Mouse (Mus musculus): ENCODE measurements around the gene Prrt4. TPM values are rescaled to one million over a fixed set of nuclear protein-coding genes. Genes with fewer than 3 reads are reported as not detected.
A peak's percentile ranks its signal among the peaks of the same experiment; 100 is the strongest.

Prrt4 gene
- polyA plus RNA-seq, 1 experiment from 2014 or later, result 11.6 TPM

GRCm38 (mm10) chr6:29211146-29211545, 31.8 kb upstream of the Prrt4 start:
- peak overlapping the region; percentile 89 for H3K4me2 ChIP-seq (ENCODE audit: low read length)
- no peaks in the 10 kb centered on the region for H3K9me3 ChIP-seq (replicated peaks; ENCODE audit: control insufficient read depth, low read length, poor library complexity, severe bottlenecking)
- H3K4me1 ChIP-seq (ENCODE audit: control insufficient read depth, insufficient read depth, low read length), result peaks cover 42% of the 10 kb centered on the region
- peak; percentile 6; the same call in 1 of the 2 replicates for ATAC-seq
- peak overlapping the region; percentile 83 for H3K9ac ChIP-seq (ENCODE audit: low read depth, low read length)
- peak overlapping the region; percentile 75 for H3K4me3 ChIP-seq (ENCODE audit: low read depth, low read length)
- H3K36me3 ChIP-seq (ENCODE audit: control insufficient read depth, insufficient read depth, low read length), result peaks cover 7% of the 10 kb centered on the region; the same call in 1 of the 2 replicates
- WGBS, result 31% methylated on average over 7 of the region's 7 CpGs
- peak overlapping the region; percentile 91 for H3K27ac ChIP-seq (ENCODE audit: low read length)
- no peaks in the 10 kb centered on the region for H3K27me3 ChIP-seq (ENCODE audit: control insufficient read depth, insufficient read depth, low read depth, low read length)

GRCm38 (mm10) chr6:29210231-29210936, 31.0 kb upstream of the Prrt4 start:
- Histone ChIP-seq H3K9ac (ENCODE audit: low read depth, low read length) (no peak overlapping the region), H3K27me3 (ENCODE audit: control insufficient read depth, insufficient read depth, low read depth, low read length) (no peaks in the 10 kb centered on the region), H3K9me3 (replicated peaks; ENCODE audit: control insufficient read depth, low read length, poor library complexity, severe bottlenecking) (no peaks in the 10 kb centered on the region), H3K4me2 (ENCODE audit: low read length) (peak overlapping the region; percentile 89), H3K27ac (ENCODE audit: low read length) (no peak overlapping the region), H3K36me3 (ENCODE audit: control insufficient read depth, insufficient read depth, low read length) (peaks cover 7% of the 10 kb centered on the region; the same call in 1 of the 2 replicates), H3K4me1 (ENCODE audit: control insufficient read depth, insufficient read depth, low read length) (peaks cover 38% of the 10 kb centered on the region), H3K4me3 (ENCODE audit: low read depth, low read length) (no peak overlapping the region)
- no peak for ATAC-seq
- 86% methylated on average over 9 of the region's 9 CpGs for WGBS

- no peaks in the 10 kb centered on the region for H3K9me3 ChIP-seq (replicated peaks; ENCODE audit: control insufficient read depth, low read length, poor library complexity, severe bottlenecking)
- H3K4me3 ChIP-seq (ENCODE audit: low read depth, low read length), result no peak overlapping the region
- no peaks in the 10 kb centered on the region for H3K27me3 ChIP-seq (ENCODE audit: control insufficient read depth, insufficient read depth, low read depth, low read length)
- H3K27ac ChIP-seq (ENCODE audit: low read length), result no peak overlapping the region
- H3K4me1 ChIP-seq (ENCODE audit: control insufficient read depth, insufficient read depth, low read length), result peaks cover 30% of the 10 kb centered on the region
- 94% methylated on average over 5 of the region's 5 CpGs for WGBS
- H3K4me2 ChIP-seq (ENCODE audit: low read length), result no peak overlapping the region
- no peak overlapping the region for H3K9ac ChIP-seq (ENCODE audit: low read depth, low read length)
- ATAC-seq, result no peak
- H3K36me3 ChIP-seq (ENCODE audit: control insufficient read depth, insufficient read depth, low read length), result peaks cover 20% of the 10 kb centered on the region
Measured at GRCm38 (mm10) chr6:29208178-29208577, 28.8 kb upstream of the Prrt4 start.

- Histone ChIP-seq H3K9ac (ENCODE audit: low read depth, low read length) (no peak overlapping the region), H3K27ac (ENCODE audit: low read length) (no peak overlapping the region), H3K36me3 (ENCODE audit: control insufficient read depth, insufficient read depth, low read length) (peaks cover 30% of the 10 kb centered on the region), H3K27me3 (ENCODE audit: control insufficient read depth, insufficient read depth, low read depth, low read length) (no peaks in the 10 kb centered on the region), H3K4me3 (ENCODE audit: low read depth, low read length) (no peak overlapping the region), H3K4me2 (ENCODE audit: low read length) (no peak overlapping the region), H3K4me1 (ENCODE audit: control insufficient read depth, insufficient read depth, low read length) (peaks cover 22% of the 10 kb centered on the region), H3K9me3 (replicated peaks; ENCODE audit: control insufficient read depth, low read length, poor library complexity, severe bottlenecking) (no peaks in the 10 kb centered on the region)
- ATAC-seq, result no peak
- 94% methylated on average over 5 of the region's 5 CpGs for WGBS
Measured at GRCm38 (mm10) chr6:29207017-29207416, 27.6 kb upstream of the Prrt4 start.

- H3K4me1 ChIP-seq (ENCODE audit: control insufficient read depth, insufficient read depth, low read length), result peaks cover 16% of the 10 kb centered on the region
- H3K9ac ChIP-seq (ENCODE audit: low read depth, low read length), result no peak overlapping the region
- no peak overlapping the region for H3K27ac ChIP-seq (ENCODE audit: low read length)
- H3K9me3 ChIP-seq (replicated peaks; ENCODE audit: control insufficient read depth, low read length, poor library complexity, severe bottlenecking), result no peaks in the 10 kb centered on the region
- no peak for ATAC-seq
- H3K4me3 ChIP-seq (ENCODE audit: low read depth, low read length), result no peak overlapping the region
- H3K36me3 ChIP-seq (ENCODE audit: control insufficient read depth, insufficient read depth, low read length), result peaks cover 31% of the 10 kb centered on the region
- no peaks in the 10 kb centered on the region for H3K27me3 ChIP-seq (ENCODE audit: control insufficient read depth, insufficient read depth, low read depth, low read length)
- no peak overlapping the region for H3K4me2 ChIP-seq (ENCODE audit: low read length)
- 93% methylated on average over 10 of the region's 10 CpGs for whole genome bisulfite sequencing
Measured at GRCm38 (mm10) chr6:29206006-29206405, 26.6 kb upstream of the Prrt4 start.

GRCm38 (mm10) chr6:29204932-29205614, 25.7 kb upstream of the Prrt4 start:
- Histone ChIP-seq H3K4me2 (ENCODE audit: low read length) (no peak overlapping the region), H3K9ac (ENCODE audit: low read depth, low read length) (no peak overlapping the region), H3K36me3 (ENCODE audit: control insufficient read depth, insufficient read depth, low read length) (peaks cover 31% of the 10 kb centered on the region), H3K4me1 (ENCODE audit: control insufficient read depth, insufficient read depth, low read length) (peaks cover 10% of the 10 kb centered on the region), H3K4me3 (ENCODE audit: low read depth, low read length) (no peak overlapping the region), H3K9me3 (replicated peaks; ENCODE audit: control insufficient read depth, low read length, poor library complexity, severe bottlenecking) (no peaks in the 10 kb centered on the region), H3K27ac (ENCODE audit: low read length) (no peak overlapping the region), H3K27me3 (ENCODE audit: control insufficient read depth, insufficient read depth, low read depth, low read length) (no peaks in the 10 kb centered on the region; the same call in 1 of the 2 replicates)
- ATAC-seq, result peak; percentile 10; the same call in 1 of the 2 replicates
- 54% methylated on average over 15 of the region's 15 CpGs for WGBS

GRCm38 (mm10) chr6:29203861-29204585, 24.6 kb upstream of the Prrt4 start:
- no peak overlapping the region for H3K4me2 ChIP-seq (ENCODE audit: low read length)
- WGBS, result 86% methylated on average over 6 of the region's 6 CpGs

GRCm38 (mm10) chr6:29203096-29203495, 23.7 kb upstream of the Prrt4 start:
- Histone ChIP-seq H3K27ac (ENCODE audit: low read length) (no peak overlapping the region), H3K4me3 (ENCODE audit: low read depth, low read length) (no peak overlapping the region), H3K36me3 (ENCODE audit: control insufficient read depth, insufficient read depth, low read length) (peaks cover 31% of the 10 kb centered on the region), H3K9me3 (replicated peaks; ENCODE audit: control insufficient read depth, low read length, poor library complexity, severe bottlenecking) (no peaks in the 10 kb centered on the region), H3K4me2 (ENCODE audit: low read length) (no peak overlapping the region), H3K9ac (ENCODE audit: low read depth, low read length) (no peak overlapping the region), H3K4me1 (ENCODE audit: control insufficient read depth, insufficient read depth, low read length) (peaks cover 9% of the 10 kb centered on the region), H3K27me3 (ENCODE audit: control insufficient read depth, insufficient read depth, low read depth, low read length) (no peaks in the 10 kb centered on the region; the same call in 1 of the 2 replicates)
- ATAC-seq, result no peak
- 89% methylated on average over 13 of the region's 13 CpGs for WGBS

More at GRCm38 (mm10) chr6:29203861-29204585, 24.6 kb upstream of the Prrt4 start:
- no peaks in the 10 kb centered on the region; the same call in 1 of the 2 replicates for H3K27me3 ChIP-seq (ENCODE audit: control insufficient read depth, insufficient read depth, low read depth, low read length)
- no peak for ATAC-seq
- H3K36me3 ChIP-seq (ENCODE audit: control insufficient read depth, insufficient read depth, low read length), result peaks cover 31% of the 10 kb centered on the region
- peaks cover 6% of the 10 kb centered on the region for H3K4me1 ChIP-seq (ENCODE audit: control insufficient read depth, insufficient read depth, low read length)
- no peak overlapping the region for H3K4me3 ChIP-seq (ENCODE audit: low read depth, low read length)
- no peak overlapping the region for H3K9ac ChIP-seq (ENCODE audit: low read depth, low read length)
- no peaks in the 10 kb centered on the region for H3K9me3 ChIP-seq (replicated peaks; ENCODE audit: control insufficient read depth, low read length, poor library complexity, severe bottlenecking)
- H3K27ac ChIP-seq (ENCODE audit: low read length), result no peak overlapping the region

Measured in midbrain, embryonic 16.5 days (tissue).